ENCODE assay signal across 15 mouse cellular contexts in the genomic region with DNA sequence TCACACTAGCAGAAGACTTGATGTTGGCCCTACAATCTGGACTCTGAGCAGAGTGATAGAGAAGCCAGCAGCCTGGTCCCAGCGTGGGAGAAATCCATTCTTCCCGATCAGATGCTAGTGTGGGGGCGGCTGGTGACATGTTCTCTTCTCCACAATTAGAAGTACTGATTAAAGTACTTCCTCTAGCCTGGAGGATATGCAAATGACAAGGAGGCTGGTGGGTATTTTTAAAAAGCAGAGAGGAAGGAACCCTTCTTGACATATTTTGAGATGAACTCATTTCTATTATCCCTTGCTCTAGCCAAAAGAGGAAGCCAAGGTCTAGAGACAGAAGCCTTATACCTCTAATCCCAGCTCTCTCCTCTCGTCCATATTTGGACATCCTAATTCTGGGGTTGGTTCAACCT. TPM values are rescaled to one million over a fixed set of nuclear protein-coding genes. Genes with fewer than 3 reads are reported as not detected.
DNase-seq lines count a peak whose midpoint lies in the region; TF ChIP-seq lines count a peak whose summit lies in the region.
"Had no signal": no experiment of that assay in that cellular context is flagged by ENCODE, and none has a peak within 500 bp of the region (broad histone marks: within the 10 kb centered on the region; RNA-seq: fewer than 3 reads in every experiment).

No protein-coding gene starts in this region.

- H3K4me1 ChIP-seq in lung, adult 2 months (ENCODE audit: control insufficient read depth, insufficient read depth, low read length) = no peaks in the 10 kb centered on the region
- H3K4me1 ChIP-seq: embryonic facial prominence, embryonic 15.5 days; hindbrain, embryonic 12.5 days had no signal

- TF ChIP-seq CTCF in lung, adult 2 months (IDR thresholded peaks at IDR 0.05; ENCODE audit: insufficient read depth, low read length) = no peak

- DNase-seq in right cerebral cortex, adult 18-20 months = peak; percentile 92
- DNase-seq in right cerebral cortex, postnatal 4 days = no peak
- peak; percentile 82 to 91 for DNase-seq in frontal cortex, postnatal 36 days (ENCODE audit: low spot score in 2 of 2)
- DNase-seq in left cerebral cortex, postnatal 25 days (ENCODE audit: low spot score in 2 of 2) = peak; percentile 80 to 98
- DNase-seq in telencephalon, adult 2 months (ENCODE audit: low read depth, low spot score) = peak; percentile 90
- no peak for DNase-seq in retina, embryonic 14.5 days (ENCODE audit: low spot score)
- DNase-seq in liver = no peak
- DNase-seq in lung, adult 2 months = no peak
- DNase-seq: cerebellum, postnatal 14 days; lung, postnatal 10 days; retina, postnatal 1 day had no signal

- 67% methylated on average over 4 of the region's 4 CpGs for WGBS in lung, adult 2 months

- intact Hi-C loops in left cerebral cortex, postnatal 25 days (cut with DNase I) = loop anchor here (1.0 to 5.0 kb wide), 3 partner anchors 29 to 100 kb away; a partner anchor contains a TSS

- TF ChIP-seq POLR2A in lung, adult 2 months (IDR thresholded peaks at IDR 0.05; ENCODE audit: borderline replicate concordance, extremely low read depth, low read depth, low read length) = no peak

- H3K4me3 ChIP-seq in lung, adult 2 months (replicated peaks; ENCODE audit: extremely low read depth, low read depth, low read length) = no peak overlapping the region
- H3K4me3 ChIP-seq: embryonic facial prominence, embryonic 15.5 days; heart, embryonic 12.5 days; hindbrain, embryonic 12.5 days; kidney, embryonic 15.5 days had no signal

RNA-seq across cellular contexts. Expression of a gene that starts 40.4 kb away (rescaled TPM):
- total RNA-seq in left cerebral cortex, postnatal 25 days (2021) = 100 to 1,000 TPM; 203 to 227 TPM
- polyA plus RNA-seq in lung, adult 2 months (2012; rRNA removed) = 55.1 and 77.9 TPM in 2 replicates

Comparison
In these comparisons a context has a peak if more than half of its experiments do, and no peak if none do; other contexts are left out.
1. DNase-seq: peak in right cerebral cortex, adult 18-20 months (single experiment), frontal cortex, postnatal 36 days (2 of 2), left cerebral cortex, postnatal 25 days (2 of 2) and telencephalon, adult 2 months (single experiment); none in right cerebral cortex, postnatal 4 days (single experiment), retina, embryonic 14.5 days (single experiment), liver (single experiment) and lung, adult 2 months (single experiment).